Mouse (Mus musculus): ENCODE data around the gene Spred2. TPM values are rescaled to one million over a fixed set of nuclear protein-coding genes. Genes with fewer than 3 reads are reported as not detected.

Gene Spred2
- polyA plus RNA-seq, 2 experiments, result 1.0 to 3.1 TPM

DNA sequence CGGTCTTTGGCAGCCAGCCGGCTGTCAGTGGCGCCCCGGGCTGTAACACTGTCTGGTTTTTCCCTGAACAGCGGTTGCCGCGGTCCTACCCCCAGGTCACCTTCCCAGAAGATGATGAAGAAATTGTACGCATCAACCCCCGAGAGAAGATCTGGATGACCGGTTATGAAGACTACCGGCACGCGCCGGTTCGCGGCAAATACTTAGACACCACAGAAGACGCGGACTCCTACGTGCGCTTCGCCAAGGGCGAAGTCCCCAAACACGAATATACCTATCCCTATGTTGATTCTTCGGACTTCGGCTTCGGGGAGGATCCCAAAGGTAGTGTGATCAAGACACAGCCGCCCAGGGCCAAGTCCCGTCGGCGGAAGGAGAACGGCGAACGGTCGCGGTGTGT is 96.5 kb downstream of the Spred2 start:
- no peak overlapping the region for H3K27ac ChIP-seq
- 96% methylated on average over 35 of the region's 35 CpGs for WGBS (ENCODE audit: insufficient replicate concordance)
- H3K27me3 ChIP-seq (ENCODE audit: control insufficient read depth, insufficient read depth, low read length), result no peaks in the 10 kb centered on the region
- no peak for DNase-seq (ENCODE audit: low read depth in 3 of 3, low spot score in 3 of 3)
- H3K9ac ChIP-seq (replicated peaks), result no peak overlapping the region
- peaks cover 16% of the 10 kb centered on the region for H3K9me3 ChIP-seq (ENCODE audit: control insufficient read depth, low read length)
- peaks cover 31% of the 10 kb centered on the region for H3K36me3 ChIP-seq (replicated peaks; ENCODE audit: control insufficient read depth, insufficient read depth, low read depth)
- peaks cover 6 to 20% of the 10 kb centered on the region in 2 experiments for H3K4me1 ChIP-seq (replicated peaks; ENCODE audit: control insufficient read depth in 2 of 2, insufficient read depth in 2 of 2, low read length in 1 of 2)
- TF ChIP-seq CTCF (IDR thresholded peaks at IDR 0.05; ENCODE audit: low read depth) (no peak), EP300 (IDR thresholded peaks at IDR 0.05; ENCODE audit: low read depth) (no peak)
- no peak overlapping the region for H3K4me2 ChIP-seq (ENCODE audit: low read depth)
- H3K4me3 ChIP-seq (ENCODE audit: insufficient read depth in 1 of 2, low read depth in 2 of 2, low read length in 2 of 2), result no peak overlapping the region
- ATAC-seq (ENCODE audit: insufficient read depth), result no peak

DNA sequence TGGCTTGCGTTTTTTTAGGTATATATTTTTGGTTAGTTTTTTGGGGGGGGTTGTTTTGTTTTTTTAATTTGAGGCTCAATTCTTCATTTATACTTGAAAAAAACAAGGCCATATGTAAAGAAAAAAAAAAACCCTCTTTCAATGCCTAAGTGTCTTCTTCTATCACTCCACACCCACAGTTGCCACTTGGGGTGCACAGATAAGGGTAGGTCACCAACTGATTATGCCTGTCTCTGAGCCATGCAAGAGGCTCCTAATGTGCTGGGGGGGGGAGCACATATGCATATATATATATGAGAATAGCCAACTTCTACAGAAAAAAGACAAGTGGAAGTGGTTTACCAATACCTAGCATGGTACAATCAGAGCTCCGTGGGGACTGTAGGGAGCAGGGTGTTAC is 98.3 kb downstream of the Spred2 start:
- ATAC-seq (ENCODE audit: insufficient read depth) (peak; percentile 97), DNase-seq (ENCODE audit: low read depth in 3 of 3, low spot score in 3 of 3) (peak in 2 of 3 experiments; percentile 50 to 56)
- peak overlapping the region; percentile 69 for H3K4me2 ChIP-seq (ENCODE audit: low read depth)
- WGBS (ENCODE audit: insufficient replicate concordance), result 28% methylated on average over 2 of the region's 2 CpGs
- peaks cover 16% of the 10 kb centered on the region for H3K9me3 ChIP-seq (ENCODE audit: control insufficient read depth, low read length)
- no peaks in the 10 kb centered on the region for H3K27me3 ChIP-seq (ENCODE audit: control insufficient read depth, insufficient read depth, low read length)
- H3K9ac ChIP-seq (replicated peaks), result peak overlapping the region; percentile 40; the same call in 1 of the 2 replicates
- TF ChIP-seq CTCF (IDR thresholded peaks at IDR 0.05; ENCODE audit: low read depth) (no peak), EP300 (IDR thresholded peaks at IDR 0.05; ENCODE audit: low read depth) (peak; percentile 85)
- H3K36me3 ChIP-seq (replicated peaks; ENCODE audit: control insufficient read depth, insufficient read depth, low read depth), result peaks cover 31% of the 10 kb centered on the region
- H3K27ac ChIP-seq, result peak overlapping the region; percentile 85
- peaks cover 6 to 20% of the 10 kb centered on the region in 2 experiments for H3K4me1 ChIP-seq (replicated peaks; ENCODE audit: control insufficient read depth in 2 of 2, insufficient read depth in 2 of 2, low read length in 1 of 2)
- 0 out of 4 replicates have a peak overlapping the region, but pooled peaks of 1 of the 2 experiments have one; percentile 6 for H3K4me3 ChIP-seq (ENCODE audit: insufficient read depth in 1 of 2, low read depth in 2 of 2, low read length in 2 of 2)

DNA sequence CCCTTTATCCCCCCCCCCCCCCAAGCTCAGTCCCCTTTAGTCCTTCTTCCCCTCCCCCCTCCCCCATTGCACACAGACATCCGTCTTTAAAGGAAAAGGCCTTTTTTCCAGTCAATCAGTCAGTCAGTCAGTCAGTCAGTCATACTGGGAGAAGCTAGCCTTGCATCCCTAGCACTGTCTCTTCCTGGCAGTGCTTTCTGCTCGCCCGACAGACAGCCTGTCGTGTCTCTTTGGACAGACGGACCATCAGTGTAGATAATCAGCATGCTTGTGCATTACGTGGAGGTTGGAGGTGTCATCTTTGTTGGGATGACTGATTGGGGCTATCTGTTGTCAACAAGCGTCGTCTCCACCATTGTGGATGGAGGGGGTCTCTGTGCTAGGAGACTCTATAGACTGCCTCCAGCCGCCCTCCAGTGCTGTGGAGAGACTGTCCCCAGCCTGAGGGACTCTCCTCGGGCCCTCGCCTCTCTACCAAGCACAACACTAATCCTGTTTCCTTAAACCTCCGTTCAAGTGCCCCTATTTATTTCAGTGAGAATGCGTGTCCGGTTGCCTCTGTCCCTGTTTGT is 98.8 kb downstream of the Spred2 start:
- H3K27me3 ChIP-seq (ENCODE audit: control insufficient read depth, insufficient read depth, low read length), result no peaks in the 10 kb centered on the region
- ATAC-seq (ENCODE audit: insufficient read depth) (peak; percentile 81), DNase-seq (ENCODE audit: low read depth in 3 of 3, low spot score in 3 of 3) (peak in 1 of 3 experiments; percentile 15)
- H3K9ac ChIP-seq (replicated peaks), result peak overlapping the region; percentile 40
- H3K36me3 ChIP-seq (replicated peaks; ENCODE audit: control insufficient read depth, insufficient read depth, low read depth), result peaks cover 29% of the 10 kb centered on the region
- H3K4me3 ChIP-seq (ENCODE audit: insufficient read depth in 1 of 2, low read depth in 2 of 2, low read length in 2 of 2), result 0 out of 4 replicates have a peak overlapping the region, but pooled peaks of 1 of the 2 experiments have one; percentile 6
- peak overlapping the region; percentile 69 for H3K4me2 ChIP-seq (ENCODE audit: low read depth)
- peaks cover 16% of the 10 kb centered on the region for H3K9me3 ChIP-seq (ENCODE audit: control insufficient read depth, low read length)
- H3K27ac ChIP-seq, result peak overlapping the region; percentile 85
- TF ChIP-seq CTCF (IDR thresholded peaks at IDR 0.05; ENCODE audit: low read depth) (no peak), EP300 (IDR thresholded peaks at IDR 0.05; ENCODE audit: low read depth) (no peak)
- H3K4me1 ChIP-seq (replicated peaks; ENCODE audit: control insufficient read depth in 2 of 2, insufficient read depth in 2 of 2, low read length in 1 of 2), result peaks cover 6 to 20% of the 10 kb centered on the region in 2 experiments
- WGBS (ENCODE audit: insufficient replicate concordance), result 32% methylated on average over 14 of the region's 14 CpGs

DNA sequence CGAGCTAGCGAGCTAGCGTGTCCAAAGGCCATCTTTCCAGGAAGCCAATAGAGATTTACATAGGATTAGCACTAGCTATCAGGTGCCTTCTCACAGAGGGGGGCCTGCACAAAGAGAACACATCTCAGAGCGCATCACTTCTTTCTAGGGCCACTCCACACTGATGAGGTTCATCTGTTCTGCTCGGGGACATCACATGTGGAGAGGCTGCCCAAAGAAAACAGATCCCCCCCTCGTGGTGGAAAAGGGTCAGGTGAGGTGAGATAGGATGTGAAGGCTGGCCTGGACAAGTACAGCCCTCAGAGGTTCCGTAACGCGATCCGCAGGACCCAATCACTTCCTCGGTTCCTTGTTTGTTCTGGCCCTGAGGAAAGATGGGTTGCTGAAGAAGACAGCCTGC is 101.7 kb downstream of the Spred2 start:
- Histone ChIP-seq H3K9me3 (ENCODE audit: control insufficient read depth, low read length) (peaks cover 5% of the 10 kb centered on the region), H3K27me3 (ENCODE audit: control insufficient read depth, insufficient read depth, low read length) (no peaks in the 10 kb centered on the region), H3K36me3 (replicated peaks; ENCODE audit: control insufficient read depth, insufficient read depth, low read depth) (peaks cover 8% of the 10 kb centered on the region), H3K27ac (no peak overlapping the region), H3K9ac (replicated peaks) (no peak overlapping the region), H3K4me1 (replicated peaks; ENCODE audit: control insufficient read depth in 2 of 2, insufficient read depth in 2 of 2, low read length in 1 of 2) (peaks cover 6 to 27% of the 10 kb centered on the region in 2 experiments), H3K4me3 (ENCODE audit: insufficient read depth in 1 of 2, low read depth in 2 of 2, low read length in 2 of 2) (no peak overlapping the region), H3K4me2 (ENCODE audit: low read depth) (no peak overlapping the region)
- DNase-seq (ENCODE audit: low read depth in 3 of 3, low spot score in 3 of 3) (no peak), ATAC-seq (ENCODE audit: insufficient read depth) (no peak)
- TF ChIP-seq CTCF (IDR thresholded peaks at IDR 0.05; ENCODE audit: low read depth), result peak; percentile 35; the same call in 1 of the 2 replicates
- TF ChIP-seq EP300 (IDR thresholded peaks at IDR 0.05; ENCODE audit: low read depth), result no peak
- 76% methylated on average over 11 of the region's 11 CpGs for WGBS (ENCODE audit: insufficient replicate concordance)

DNA sequence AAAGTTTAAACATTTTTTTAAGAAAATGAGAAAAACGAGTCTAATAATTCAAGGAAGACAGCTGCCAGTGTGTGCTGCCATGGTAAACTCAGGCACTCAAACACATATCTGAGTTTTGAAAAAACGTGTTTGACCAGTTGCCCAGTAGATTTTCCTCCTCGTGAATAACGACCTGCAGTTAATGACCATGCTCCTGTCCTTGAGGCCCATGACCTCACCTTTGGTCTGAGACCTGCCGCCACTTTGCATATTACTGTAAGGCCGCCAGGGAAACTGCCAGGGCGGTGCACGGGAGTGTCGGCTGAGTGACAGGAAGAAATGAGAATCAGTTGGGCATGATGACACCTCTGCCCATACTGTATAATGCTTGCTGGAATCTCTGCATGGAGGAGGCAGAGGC is 103.5 kb downstream of the Spred2 start:
- Histone ChIP-seq H3K27ac (no peak overlapping the region), H3K36me3 (replicated peaks; ENCODE audit: control insufficient read depth, insufficient read depth, low read depth) (no peaks in the 10 kb centered on the region; the same call in 1 of the 2 replicates), H3K9me3 (ENCODE audit: control insufficient read depth, low read length) (no peaks in the 10 kb centered on the region), H3K4me1 (replicated peaks; ENCODE audit: control insufficient read depth in 2 of 2, insufficient read depth in 2 of 2, low read length in 1 of 2) (peaks cover 6 to 18% of the 10 kb centered on the region in 2 experiments), H3K4me3 (ENCODE audit: insufficient read depth in 1 of 2, low read depth in 2 of 2, low read length in 2 of 2) (no peak overlapping the region), H3K4me2 (ENCODE audit: low read depth) (no peak overlapping the region), H3K27me3 (ENCODE audit: control insufficient read depth, insufficient read depth, low read length) (no peaks in the 10 kb centered on the region), H3K9ac (replicated peaks) (no peak overlapping the region)
- DNase-seq (ENCODE audit: low read depth in 3 of 3, low spot score in 3 of 3), result no peak
- WGBS (ENCODE audit: insufficient replicate concordance), result 70% methylated on average over 9 of the region's 9 CpGs
- TF ChIP-seq CTCF (IDR thresholded peaks at IDR 0.05; ENCODE audit: low read depth), result no peak
- ATAC-seq (ENCODE audit: insufficient read depth), result no peak
